Mouse (Mus musculus) limb, embryonic 14.5 days (tissue): Measurements from ENCODE around the gene Rbfox3. TPM values are rescaled to one million over a fixed set of nuclear protein-coding genes. Genes with fewer than 3 reads are reported as not detected.

Experiments
- ATAC-seq: fragments of 200-750 bp; cut with Nextera tagmentation; 2 replicates; pipeline ENCODE4 v1.8.0; 2017; ENCODE audit warnings: low read depth, moderate number of reproducible peaks, moderate TSS enrichment; ENCODE audit not compliant: low FRiP score
- DNase-seq: peaks from one replicate; pipeline ENCODE4 v3.0.0-alpha.2; 2015; ENCODE audit warnings: low spot score
- H3K27ac ChIP-seq: fragments of 300-500 bp; sonication (generic); replicated peaks from 2 replicates; pipeline ENCODE4 v1.5.1; 2014; ENCODE audit warnings: low read depth, mild to moderate bottlenecking, low read length, moderate library complexity, mixed read lengths
- H3K27me3 ChIP-seq: fragments of 300-500 bp; sonication (generic); 2 replicates; pipeline ENCODE4 v1.6.1; 2014; ENCODE audit warnings: low read length, mixed read lengths; ENCODE audit not compliant: control insufficient read depth, insufficient read depth
- H3K36me3 ChIP-seq: fragments of 300-500 bp; sonication (generic); 2 replicates; pipeline ENCODE4 v1.6.1; 2014; ENCODE audit warnings: mild to moderate bottlenecking, low read length, moderate library complexity, mixed read lengths; ENCODE audit not compliant: control insufficient read depth, insufficient read depth
- H3K4me1 ChIP-seq: fragments of 300-500 bp; sonication (generic); 2 replicates; pipeline ENCODE4 v1.6.1; 2014; ENCODE audit warnings: antibody characterized with exemption, low read length, mixed read lengths; ENCODE audit not compliant: control insufficient read depth, insufficient read depth
- H3K4me2 ChIP-seq: fragments of 300-500 bp; sonication (generic); replicated peaks from 2 replicates; pipeline ENCODE4 v1.6.1; 2014; ENCODE audit warnings: low read depth, mild to moderate bottlenecking, low read length, moderate library complexity; ENCODE audit not compliant: severe bottlenecking
- H3K4me3 ChIP-seq: fragments of 300-500 bp; sonication (generic); replicated peaks from 2 replicates; pipeline ENCODE4 v1.5.1; 2014; ENCODE audit warnings: low read length
- H3K9ac ChIP-seq: fragments of 300-500 bp; sonication (generic); 2 replicates; pipeline ENCODE4 v1.6.1; 2014; ENCODE audit warnings: mild to moderate bottlenecking, low read depth, low read length, moderate library complexity; ENCODE audit not compliant: severe bottlenecking
- H3K9me3 ChIP-seq: fragments of 300-500 bp; sonication (generic); 2 replicates; pipeline ENCODE4 v1.6.1; 2016; ENCODE audit warnings: low read length; ENCODE audit not compliant: control insufficient read depth
- POLR2A ChIP-seq: fragments of 200-500 bp; IDR thresholded peaks from 2 replicates; pipeline ENCODE4 v1.8.0; 2012; ENCODE audit warnings: inconsistent platforms, mild to moderate bottlenecking, moderate library complexity, borderline replicate concordance; ENCODE audit not compliant: insufficient read depth, insufficient read length; ENCODE audit errors: extremely low read depth
- WGBS: fragments of 180-500 bp; shearing (Covaris S2); extraction: QIAGEN DNeasy Blood & Tissue Kit; methylation state at CpG from one replicate; pipeline ENCODE4 v1.1.7; 2014; 5-methylcytosine and 5-hydroxymethylcytosine counted together
- polyA plus RNA-seq, 2 experiments: library from polyadenylated mRNA; depleted of rRNA in 1 of 2; stranded (reverse) in 1 of 2; unstranded in 1 of 2; fragments of >200 nt; fragmentation: Nextera tagmentation in 1 of 2; extraction: Ambion mirVana in 1 of 2; gene quantifications; 2 replicates each; pipeline versions ENCODE4 v1.2.1 to v1.2.3; 2012 to 2014

Rbfox3 gene
- polyA plus RNA-seq, 2 experiments: 0.43 to 0.44 TPM

DNA sequence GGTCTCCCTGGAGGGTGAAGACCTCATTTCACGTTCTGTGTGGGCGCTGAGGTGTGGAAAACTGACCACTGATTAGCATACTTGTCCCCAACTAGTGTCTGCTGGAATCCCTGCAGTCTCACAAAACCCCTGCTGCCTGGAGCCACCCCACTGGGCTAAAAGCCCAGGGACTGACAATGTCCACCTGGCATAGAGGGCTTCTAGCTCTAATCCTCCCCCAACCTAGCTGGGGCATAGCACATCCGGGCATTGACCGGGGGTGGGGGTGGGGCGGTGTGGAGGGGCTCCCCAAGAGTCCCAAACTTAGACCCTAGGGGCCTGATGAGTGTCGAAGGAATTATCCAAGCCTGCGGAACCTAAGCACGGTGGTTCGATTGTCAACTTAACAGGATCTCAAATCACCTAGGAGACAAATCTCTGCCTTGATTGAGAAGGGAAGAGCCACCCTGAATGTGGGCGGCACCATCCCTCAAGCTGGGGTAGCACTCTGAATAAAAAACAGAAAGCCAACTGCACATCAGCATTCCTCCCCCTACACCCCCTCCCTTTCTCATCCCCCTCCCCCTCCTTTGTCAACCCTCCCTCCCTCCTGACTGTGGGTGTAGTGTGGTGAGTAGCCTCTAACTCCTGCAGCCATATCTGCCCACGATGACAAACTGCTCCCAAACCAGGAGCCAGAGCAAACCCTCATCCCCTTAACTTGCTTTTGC, 29.5 kb downstream of the Rbfox3 start:
- ATAC-seq (no peak), DNase-seq (no peak)
- TF ChIP-seq POLR2A: no peak
- Histone ChIP-seq H3K36me3 (no peaks in the 10 kb centered on the region), H3K27me3 (no peaks in the 10 kb centered on the region), H3K4me1 (no peaks in the 10 kb centered on the region), H3K4me3 (no peak overlapping the region), H3K27ac (no peak overlapping the region), H3K9me3 (no peaks in the 10 kb centered on the region), H3K4me2 (no peak overlapping the region), H3K9ac (no peak overlapping the region)
- 43% methylated on average over 11 of the region's 11 CpGs for WGBS

- WGBS: 87% methylated on average over 8 of the region's 8 CpGs
- Histone ChIP-seq H3K9ac (no peak overlapping the region), H3K4me2 (no peak overlapping the region), H3K36me3 (no peaks in the 10 kb centered on the region), H3K27me3 (no peaks in the 10 kb centered on the region), H3K9me3 (no peaks in the 10 kb centered on the region), H3K4me1 (no peaks in the 10 kb centered on the region), H3K27ac (no peak overlapping the region), H3K4me3 (no peak overlapping the region)
- DNase-seq: no peak
- TF ChIP-seq POLR2A: no peak
- ATAC-seq: no peak
Measured at GRCm38 (mm10) chr11:118879466-118880150, 31.8 kb downstream of the Rbfox3 start.

GRCm38 (mm10) chr11:118878605-118879245, 32.7 kb downstream of the Rbfox3 start:
- no peak overlapping the region for H3K4me2 ChIP-seq
- no peaks in the 10 kb centered on the region for H3K4me1 ChIP-seq
- H3K27me3 ChIP-seq: no peaks in the 10 kb centered on the region
- no peaks in the 10 kb centered on the region for H3K36me3 ChIP-seq
- no peak for TF ChIP-seq POLR2A
- H3K9ac ChIP-seq: no peak overlapping the region
- ATAC-seq (no peak), DNase-seq (no peak)
- H3K4me3 ChIP-seq: no peak overlapping the region
- 92% methylated on average over 13 of the region's 13 CpGs for WGBS
- no peaks in the 10 kb centered on the region for H3K9me3 ChIP-seq
- H3K27ac ChIP-seq: no peak overlapping the region

DNA sequence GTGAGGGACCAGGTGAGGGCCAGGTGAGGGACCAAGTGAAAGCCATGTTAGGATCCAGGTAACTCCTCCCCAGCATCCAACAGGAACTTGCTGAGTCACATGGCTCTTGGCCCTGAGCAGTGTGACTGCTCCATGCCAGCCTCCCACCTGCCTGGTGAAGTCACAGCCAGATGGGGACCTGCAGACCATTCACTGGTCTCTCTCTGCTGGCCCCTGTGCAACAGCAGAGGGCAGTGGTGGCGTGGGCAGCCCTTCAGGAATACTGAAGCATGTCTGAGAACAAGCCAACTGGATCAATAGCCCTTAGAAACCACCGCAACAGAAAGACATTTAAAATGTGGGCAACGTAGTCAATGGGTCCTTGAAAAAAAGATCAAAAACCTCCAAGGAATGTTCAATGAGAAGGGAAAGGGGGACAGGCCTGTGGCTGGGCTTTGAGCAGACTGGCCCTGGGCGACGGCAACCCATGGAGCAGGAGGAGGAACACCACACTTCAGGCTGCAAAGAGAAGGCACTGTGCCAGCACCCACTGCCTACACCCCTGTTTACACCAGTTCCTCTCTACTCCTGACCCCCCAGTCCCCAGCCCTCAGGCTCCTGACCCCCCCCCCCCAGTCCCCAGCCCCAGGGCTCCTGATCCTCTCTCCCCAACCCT, 36.0 kb downstream of the Rbfox3 start:
- no peaks in the 10 kb centered on the region for H3K4me1 ChIP-seq
- no peaks in the 10 kb centered on the region for H3K36me3 ChIP-seq
- no peaks in the 10 kb centered on the region for H3K9me3 ChIP-seq
- no peak overlapping the region for H3K27ac ChIP-seq
- no peak overlapping the region for H3K4me2 ChIP-seq
- no peak for TF ChIP-seq POLR2A
- 55% methylated on average over 5 of the region's 5 CpGs for WGBS
- DNase-seq: no peak
- no peak overlapping the region for H3K4me3 ChIP-seq
- H3K27me3 ChIP-seq: no peaks in the 10 kb centered on the region
- H3K9ac ChIP-seq: no peak overlapping the region
- no peak for ATAC-seq

GRCm38 (mm10) chr11:118874487-118875095, 36.8 kb downstream of the Rbfox3 start:
- ATAC-seq (no peak), DNase-seq (no peak)
- no peak for TF ChIP-seq POLR2A
- no peak overlapping the region for H3K9ac ChIP-seq
- H3K36me3 ChIP-seq: no peaks in the 10 kb centered on the region
- 22% methylated on average over 7 of the region's 7 CpGs for WGBS
- H3K4me1 ChIP-seq: no peaks in the 10 kb centered on the region
- no peak overlapping the region for H3K4me2 ChIP-seq
- H3K27me3 ChIP-seq: no peaks in the 10 kb centered on the region
- no peak overlapping the region for H3K27ac ChIP-seq
- H3K4me3 ChIP-seq: no peak overlapping the region
- H3K9me3 ChIP-seq: no peaks in the 10 kb centered on the region
